Mouse (Mus musculus) liver, postnatal 0 days (tissue): ENCODE measurements around the gene Med13.

ENCODE experiments used
- CTCF ChIP-seq: sonication (generic); IDR thresholded peaks from 2 replicates; pipeline ENCODE4 v1.5.1; 2016; ENCODE audit warnings: antibody characterized with exemption, low read depth
- EP300 ChIP-seq: IDR thresholded peaks from 2 replicates; pipeline ENCODE4 v1.6.1; 2016; ENCODE audit warnings: antibody characterized with exemption, low read depth, mild to moderate bottlenecking

GRCm38 (mm10) chr11:86278442-86279102, 78.8 kb downstream of the Med13 start:
- TF ChIP-seq CTCF (no peak), EP300 (no peak)
